Mouse (Mus musculus) stomach, embryonic 15.5 days (tissue): ENCODE measurements around the gene Hecw2. TPM values are rescaled to one million over a fixed set of nuclear protein-coding genes. Genes with fewer than 3 reads are reported as not detected.

Experiments
- ATAC-seq: fragments of 200-750 bp; cut with Nextera tagmentation; 2 replicates; pipeline ENCODE4 v1.8.0; 2017; ENCODE audit warnings: low read depth, moderate number of reproducible peaks, moderate TSS enrichment; ENCODE audit not compliant: insufficient read depth, low FRiP score
- H3K27ac ChIP-seq: fragments of 300-500 bp; sonication (generic); 2 replicates; pipeline ENCODE4 v1.5.1; 2015; ENCODE audit warnings: mild to moderate bottlenecking, inconsistent platforms
- H3K27me3 ChIP-seq: fragments of 300-500 bp; sonication (generic); replicated peaks from 2 replicates; pipeline ENCODE4 v1.6.1; 2015; ENCODE audit warnings: inconsistent platforms
- H3K36me3 ChIP-seq: fragments of 300-500 bp; sonication (generic); 2 replicates; pipeline ENCODE4 v1.6.1; 2015; ENCODE audit warnings: inconsistent platforms
- H3K4me1 ChIP-seq: fragments of 300-500 bp; sonication (generic); 2 replicates; pipeline ENCODE4 v1.6.1; 2015; ENCODE audit warnings: inconsistent platforms
- H3K4me2 ChIP-seq: fragments of 300-500 bp; sonication (generic); 2 replicates; pipeline ENCODE4 v1.6.1; 2015; ENCODE audit warnings: mild to moderate bottlenecking, inconsistent platforms
- H3K4me3 ChIP-seq: fragments of 300-500 bp; sonication (generic); replicated peaks from 2 replicates; pipeline ENCODE4 v1.5.1; 2015; ENCODE audit warnings: inconsistent platforms
- H3K9ac ChIP-seq: fragments of 300-500 bp; sonication (generic); 2 replicates; pipeline ENCODE4 v1.6.1; 2015; ENCODE audit warnings: inconsistent platforms
- H3K9me3 ChIP-seq: fragments of 300-500 bp; sonication (generic); 2 replicates; pipeline ENCODE4 v1.6.1; 2016; ENCODE audit warnings: inconsistent platforms
- WGBS: fragments of 180-500 bp; shearing (Covaris S2); methylation state at CpG from one replicate; pipeline ENCODE4 v1.1.7; 2015; 5-methylcytosine and 5-hydroxymethylcytosine counted together
- polyA plus RNA-seq: library from polyadenylated mRNA; unstranded; fragments of >200 nt; fragmentation: Nextera tagmentation; extraction: Ambion mirVana; gene quantifications from 2 replicates; pipeline ENCODE4 v1.2.1, GENCODE M21; 2015

Gene Hecw2
- polyA plus RNA-seq, 1 experiment from 2014 or later = 2.0 TPM

GRCm38 (mm10) chr1:53841080-53841479 is 353.9 kb downstream of the Hecw2 start:
- ATAC-seq = no peak
- H3K36me3 ChIP-seq = no peaks in the 10 kb centered on the region
- no peaks in the 10 kb centered on the region for H3K4me1 ChIP-seq
- H3K27me3 ChIP-seq = no peaks in the 10 kb centered on the region
- no peak overlapping the region for H3K4me2 ChIP-seq
- H3K9me3 ChIP-seq = no peaks in the 10 kb centered on the region
- H3K9ac ChIP-seq = no peak overlapping the region
- no peak overlapping the region for H3K4me3 ChIP-seq
- 39% methylated on average over 4 of the region's 4 CpGs for WGBS
- H3K27ac ChIP-seq = no peak overlapping the region

- ATAC-seq = no peak
- Histone ChIP-seq H3K9me3 (no peaks in the 10 kb centered on the region), H3K36me3 (no peaks in the 10 kb centered on the region), H3K4me1 (no peaks in the 10 kb centered on the region), H3K27ac (no peak overlapping the region), H3K9ac (no peak overlapping the region), H3K27me3 (no peaks in the 10 kb centered on the region), H3K4me2 (no peak overlapping the region), H3K4me3 (no peak overlapping the region)
- WGBS = 23% methylated on average over 2 of the region's 2 CpGs
Measured at GRCm38 (mm10) chr1:53839392-53839791, 355.6 kb downstream of the Hecw2 start.

GRCm38 (mm10) chr1:53838182-53838859 is 356.6 kb downstream of the Hecw2 start:
- ATAC-seq = no peak
- Histone ChIP-seq H3K36me3 (no peaks in the 10 kb centered on the region), H3K9ac (no peak overlapping the region), H3K9me3 (no peaks in the 10 kb centered on the region), H3K4me1 (no peaks in the 10 kb centered on the region), H3K4me2 (no peak overlapping the region), H3K27ac (no peak overlapping the region), H3K27me3 (no peaks in the 10 kb centered on the region), H3K4me3 (no peak overlapping the region)
- 73% methylated on average over 8 of the region's 8 CpGs for WGBS

GRCm38 (mm10) chr1:53830286-53830685 is 364.7 kb downstream of the Hecw2 start:
- ATAC-seq = no peak
- H3K9ac ChIP-seq = no peak overlapping the region
- WGBS = 86% methylated on average over 5 of the region's 5 CpGs
- no peak overlapping the region for H3K4me3 ChIP-seq
- H3K27ac ChIP-seq = no peak overlapping the region
- no peaks in the 10 kb centered on the region for H3K27me3 ChIP-seq
- no peaks in the 10 kb centered on the region for H3K4me1 ChIP-seq
- no peaks in the 10 kb centered on the region for H3K36me3 ChIP-seq
- H3K4me2 ChIP-seq = no peak overlapping the region
- no peaks in the 10 kb centered on the region for H3K9me3 ChIP-seq

GRCm38 (mm10) chr1:53829089-53829488 is 365.9 kb downstream of the Hecw2 start:
- H3K4me2 ChIP-seq = no peak overlapping the region
- no peak overlapping the region for H3K27ac ChIP-seq
- no peaks in the 10 kb centered on the region for H3K36me3 ChIP-seq
- H3K4me1 ChIP-seq = no peaks in the 10 kb centered on the region
- H3K4me3 ChIP-seq = no peak overlapping the region
- no peaks in the 10 kb centered on the region for H3K27me3 ChIP-seq
- no peak for ATAC-seq
- no peaks in the 10 kb centered on the region for H3K9me3 ChIP-seq
- no peak overlapping the region for H3K9ac ChIP-seq
- 83% methylated on average over 9 of the region's 9 CpGs for WGBS

- Histone ChIP-seq H3K9ac (no peak overlapping the region), H3K4me3 (no peak overlapping the region), H3K4me1 (no peaks in the 10 kb centered on the region), H3K9me3 (no peaks in the 10 kb centered on the region), H3K4me2 (0 out of 2 replicates have a peak overlapping the region, but pooled peaks have one; percentile 37), H3K36me3 (no peaks in the 10 kb centered on the region), H3K27me3 (no peaks in the 10 kb centered on the region), H3K27ac (no peak overlapping the region)
- 80% methylated on average over 9 of the region's 9 CpGs for WGBS
- no peak for ATAC-seq
Measured at GRCm38 (mm10) chr1:53824446-53825337, 370.3 kb downstream of the Hecw2 start.

- peak overlapping the region; percentile 48; the same call in 1 of the 2 replicates for H3K27ac ChIP-seq
- 8% methylated on average over 10 of the region's 10 CpGs for WGBS
- peak; percentile 53; the same call in 1 of the 2 replicates for ATAC-seq
Measured at GRCm38 (mm10) chr1:53823687-53824445, 371.1 kb downstream of the Hecw2 start.

GRCm38 (mm10) chr1:53821983-53822382 is 373.0 kb downstream of the Hecw2 start:
- ATAC-seq = no peak

More at GRCm38 (mm10) chr1:53823687-53824445, 371.1 kb downstream of the Hecw2 start:
- Histone ChIP-seq H3K4me1 (no peaks in the 10 kb centered on the region), H3K9me3 (no peaks in the 10 kb centered on the region), H3K27me3 (no peaks in the 10 kb centered on the region), H3K4me2 (peak overlapping the region; percentile 37), H3K4me3 (peak overlapping the region; percentile 8), H3K36me3 (no peaks in the 10 kb centered on the region), H3K9ac (no peak overlapping the region)

GRCm38 (mm10) chr1:53820041-53820632 is 374.8 kb downstream of the Hecw2 start:
- no peak for ATAC-seq
- WGBS = 71% methylated on average over 5 of the region's 5 CpGs
- no peaks in the 10 kb centered on the region for H3K36me3 ChIP-seq
- no peaks in the 10 kb centered on the region for H3K27me3 ChIP-seq
- no peak overlapping the region for H3K4me3 ChIP-seq
- H3K9ac ChIP-seq = no peak overlapping the region
- no peak overlapping the region for H3K4me2 ChIP-seq
- no peaks in the 10 kb centered on the region for H3K9me3 ChIP-seq
- H3K4me1 ChIP-seq = no peaks in the 10 kb centered on the region
- H3K27ac ChIP-seq = no peak overlapping the region

More at GRCm38 (mm10) chr1:53821983-53822382, 373.0 kb downstream of the Hecw2 start:
- Histone ChIP-seq H3K27ac (no peak overlapping the region), H3K27me3 (no peaks in the 10 kb centered on the region), H3K4me3 (no peak overlapping the region), H3K4me1 (no peaks in the 10 kb centered on the region), H3K4me2 (no peak overlapping the region), H3K9ac (no peak overlapping the region), H3K9me3 (no peaks in the 10 kb centered on the region), H3K36me3 (no peaks in the 10 kb centered on the region)

- Histone ChIP-seq H3K4me3 (no peak overlapping the region), H3K9me3 (no peaks in the 10 kb centered on the region), H3K27ac (no peak overlapping the region), H3K4me1 (no peaks in the 10 kb centered on the region), H3K4me2 (no peak overlapping the region), H3K36me3 (no peaks in the 10 kb centered on the region), H3K27me3 (no peaks in the 10 kb centered on the region), H3K9ac (no peak overlapping the region)
- WGBS = 56% methylated on average over 3 of the region's 3 CpGs
- no peak for ATAC-seq
Measured at GRCm38 (mm10) chr1:53818072-53818862, 376.7 kb downstream of the Hecw2 start.

- H3K4me1 ChIP-seq = no peaks in the 10 kb centered on the region
- H3K27me3 ChIP-seq = no peaks in the 10 kb centered on the region
- no peaks in the 10 kb centered on the region for H3K9me3 ChIP-seq
- H3K27ac ChIP-seq = no peak overlapping the region
- H3K36me3 ChIP-seq = no peaks in the 10 kb centered on the region
- ATAC-seq = no peak
- no peak overlapping the region for H3K9ac ChIP-seq
- WGBS = 81% methylated on average over 2 of the region's 2 CpGs
- H3K4me3 ChIP-seq = no peak overlapping the region
- H3K4me2 ChIP-seq = no peak overlapping the region
Measured at GRCm38 (mm10) chr1:53816353-53816752, 378.6 kb downstream of the Hecw2 start.
